Mouse (Mus musculus): Measurements from ENCODE around the gene Ppa2.

The Ppa2 gene

GRCm38 (mm10) chr3:133331184-133331866, 21.4 kb downstream of the Ppa2 start:
- no peak for DNase-seq (ENCODE audit: low read depth)

GRCm38 (mm10) chr3:133332280-133332679, 22.4 kb downstream of the Ppa2 start:
- DNase-seq (ENCODE audit: low read depth) = no peak

- DNase-seq (ENCODE audit: low read depth) = peak; percentile 24
Measured at GRCm38 (mm10) chr3:133333267-133334170, 23.6 kb downstream of the Ppa2 start.

- DNase-seq (ENCODE audit: low read depth) = no peak
Measured at GRCm38 (mm10) chr3:133334691-133335090, 24.8 kb downstream of the Ppa2 start.

- DNase-seq (ENCODE audit: low read depth) = no peak
Measured at GRCm38 (mm10) chr3:133335166-133335565, 25.3 kb downstream of the Ppa2 start.

- DNase-seq (ENCODE audit: low read depth) = peak; percentile 24
Measured at GRCm38 (mm10) chr3:133336400-133336799, 26.5 kb downstream of the Ppa2 start.

- DNase-seq (ENCODE audit: low read depth) = no peak
Measured at GRCm38 (mm10) chr3:133338851-133339356, 29.0 kb downstream of the Ppa2 start.

- DNase-seq (ENCODE audit: low read depth) = no peak
Measured at GRCm38 (mm10) chr3:133339411-133339823, 29.5 kb downstream of the Ppa2 start.

GRCm38 (mm10) chr3:133341106-133341505, 31.2 kb downstream of the Ppa2 start:
- DNase-seq (ENCODE audit: low read depth) = no peak

GRCm38 (mm10) chr3:133347535-133347934, 37.6 kb downstream of the Ppa2 start:
- peak; percentile 30 for DNase-seq (ENCODE audit: low read depth)

- no peak for DNase-seq (ENCODE audit: low read depth)
Measured at GRCm38 (mm10) chr3:133348847-133349246, 38.9 kb downstream of the Ppa2 start.

- no peak for DNase-seq (ENCODE audit: low read depth)
Measured at GRCm38 (mm10) chr3:133357426-133357974, 47.6 kb downstream of the Ppa2 start.

- DNase-seq (ENCODE audit: low read depth) = no peak
Measured at GRCm38 (mm10) chr3:133357977-133358376, 48.1 kb downstream of the Ppa2 start.

GRCm38 (mm10) chr3:133361406-133361805, 51.5 kb downstream of the Ppa2 start:
- no peak for DNase-seq (ENCODE audit: low read depth)

GRCm38 (mm10) chr3:133364138-133364537, 54.2 kb downstream of the Ppa2 start:
- no peak for DNase-seq (ENCODE audit: low read depth)

GRCm38 (mm10) chr3:133366096-133366495, 56.2 kb downstream of the Ppa2 start:
- no peak for DNase-seq (ENCODE audit: low read depth)

GRCm38 (mm10) chr3:133378174-133378573, 68.3 kb downstream of the Ppa2 start:
- DNase-seq (ENCODE audit: low read depth) = peak; percentile 16

- DNase-seq (ENCODE audit: low read depth) = no peak
Measured at GRCm38 (mm10) chr3:133379997-133380396, 70.1 kb downstream of the Ppa2 start.

- no peak for DNase-seq (ENCODE audit: low read depth)
Measured at GRCm38 (mm10) chr3:133381519-133381918, 71.6 kb downstream of the Ppa2 start.

- no peak for DNase-seq (ENCODE audit: low read depth)
Measured at GRCm38 (mm10) chr3:133382147-133382546, 72.2 kb downstream of the Ppa2 start.

- DNase-seq (ENCODE audit: low read depth) = no peak
Measured at GRCm38 (mm10) chr3:133384164-133384708, 74.3 kb downstream of the Ppa2 start.

- no peak for DNase-seq (ENCODE audit: low read depth)
Measured at GRCm38 (mm10) chr3:133387283-133387682, 77.4 kb downstream of the Ppa2 start.

Data from NIH3T3 (cell line).